Mouse (Mus musculus) small intestine, adult 2 months (tissue): Measurements from ENCODE around the gene Oxsr1.

Experiments used
- CTCF ChIP-seq: fragments of 200-500 bp; IDR thresholded peaks from 2 replicates; pipeline ENCODE4 v1.5.1; 2012; ENCODE audit warnings: low read depth, mild to moderate bottlenecking, control low read depth, inconsistent platforms, low read length, moderate library complexity, mixed read lengths; ENCODE audit not compliant: insufficient replicate concordance, insufficient read length; ENCODE audit errors: extremely low read depth
- POLR2A ChIP-seq: fragments of 200-500 bp; IDR thresholded peaks from 2 replicates; pipeline ENCODE4 v1.6.1; 2012; ENCODE audit warnings: low read depth, mild to moderate bottlenecking, control low read depth, inconsistent platforms, low read length, moderate library complexity

- TF ChIP-seq CTCF (no peak), POLR2A (no peak)
Measured at GRCm38 (mm10) chr9:119350531-119350930, 28.3 kb upstream of the Oxsr1 start.
